ENCODE assay signal across 24 mouse cellular contexts in the genomic region with DNA sequence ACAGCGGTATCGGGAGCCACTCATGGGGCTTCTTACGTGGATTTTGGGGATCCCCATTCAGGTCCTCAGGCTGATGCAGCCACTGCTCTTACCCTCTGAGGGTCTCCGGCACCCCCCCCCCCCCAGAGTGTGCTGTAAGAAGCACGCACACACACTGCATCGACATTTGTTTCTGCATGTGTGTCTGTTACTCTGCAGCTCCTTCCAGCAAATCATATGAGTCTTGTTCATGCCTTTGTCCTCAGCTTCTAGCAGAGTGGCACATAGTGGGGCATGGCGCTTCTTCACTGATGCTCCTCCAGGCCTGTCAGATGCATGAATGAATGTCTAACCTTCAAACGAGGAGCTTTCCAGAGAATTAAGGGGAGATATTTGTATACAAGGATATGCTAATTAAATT. TPM values are rescaled to one million over a fixed set of nuclear protein-coding genes. Genes with fewer than 3 reads are reported as not detected.
"Had no signal": no experiment of that assay in that cellular context is flagged by ENCODE, and none has a peak within 500 bp of the region (broad histone marks: within the 10 kb centered on the region; RNA-seq: fewer than 3 reads in every experiment).

No protein-coding gene starts in this region.

- H3K4me3 ChIP-seq: limb, embryonic 12.5 days; limb, embryonic 15.5 days; myocyte; neural tube, embryonic 13.5 days had no signal

- H3K9me3 ChIP-seq: limb, embryonic 12.5 days; limb, embryonic 15.5 days; neural tube, embryonic 13.5 days had no signal

- H3K9ac ChIP-seq: limb, embryonic 12.5 days; limb, embryonic 15.5 days; liver, embryonic 14.5 days; liver, postnatal 0 days; lung, embryonic 14.5 days; neural tube, embryonic 13.5 days had no signal

- H3K27ac ChIP-seq: limb, embryonic 12.5 days; limb, embryonic 15.5 days; liver, embryonic 14.5 days; macrophage; neural tube, embryonic 13.5 days; stomach, postnatal 0 days had no signal

- H3K4me2 ChIP-seq: limb, embryonic 12.5 days; limb, embryonic 15.5 days; liver, embryonic 11.5 days; lung, embryonic 14.5 days; neural tube, embryonic 13.5 days had no signal

- DNase-seq: kidney, adult 9 months; kidney, postnatal 14 days; kidney, postnatal 4 days; left cerebral cortex, postnatal 4 days; liver, postnatal 0 days; lung, embryonic 14.5 days; right cerebral cortex, adult 18-20 months; right cerebral cortex, postnatal 14 days; right cerebral cortex, postnatal 4 days; thymus, adult 2 months; thymus, postnatal 14 days; thymus, postnatal 4 days had no signal

- ATAC-seq: liver, postnatal 0 days; lung, postnatal 0 days; midbrain, embryonic 16.5 days had no signal

- H3K4me1 ChIP-seq: limb, embryonic 15.5 days had no signal

- H3K36me3 ChIP-seq: limb, embryonic 12.5 days; limb, embryonic 15.5 days; neural tube, embryonic 13.5 days had no signal

RNA-seq across cellular contexts. Expression of gene Esrrb, which starts 11.4 kb away (rescaled TPM):
- total RNA-seq: megakaryocyte, adult 5-6 weeks; monocyte, adult 5-6 weeks had no signal
- polyA plus RNA-seq: liver, embryonic 11.5 days; macrophage had no signal
